Mouse (Mus musculus) cerebellum, postnatal 10 days (tissue): ENCODE measurements at regions not wholly inside any gene's neighbourhood (a gene's known extent, or its start where the extent isn't known, plus 50 kb on each side); places are given as distances from the start of the nearest gene placed in this dataset.
"Not testable (repeated sequence)": the region's sequence is repeated elsewhere in the genome, so short reads cannot be mapped to it uniquely, and the experiment has no call there.

ENCODE experiments used
- DNase-seq, 2 experiments: peaks; one replicate each; pipeline ENCODE4 v3.0.0; 2021; ENCODE audit warnings: mixed read lengths in 2 of 2

DNA sequence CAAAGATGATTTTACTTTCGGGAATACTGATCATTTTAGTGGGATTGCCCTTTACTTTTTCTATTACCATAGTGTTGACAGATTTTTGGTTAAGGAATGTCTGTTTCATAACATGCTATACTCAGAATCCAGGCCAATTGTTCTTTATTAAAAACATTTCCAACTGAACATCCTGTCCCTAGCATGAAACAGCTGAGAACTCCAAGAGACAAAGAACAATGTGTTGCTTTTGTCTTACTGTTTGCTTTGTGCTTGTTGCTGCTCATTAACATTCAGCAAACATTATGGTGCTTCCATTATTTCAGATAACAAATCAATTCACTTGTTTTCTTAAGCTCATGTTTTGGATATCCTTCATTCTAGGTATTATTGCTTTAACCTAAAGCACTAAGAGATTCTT lies 384.1 kb downstream of the Snca start:
- DNase-seq: no peak

DNA sequence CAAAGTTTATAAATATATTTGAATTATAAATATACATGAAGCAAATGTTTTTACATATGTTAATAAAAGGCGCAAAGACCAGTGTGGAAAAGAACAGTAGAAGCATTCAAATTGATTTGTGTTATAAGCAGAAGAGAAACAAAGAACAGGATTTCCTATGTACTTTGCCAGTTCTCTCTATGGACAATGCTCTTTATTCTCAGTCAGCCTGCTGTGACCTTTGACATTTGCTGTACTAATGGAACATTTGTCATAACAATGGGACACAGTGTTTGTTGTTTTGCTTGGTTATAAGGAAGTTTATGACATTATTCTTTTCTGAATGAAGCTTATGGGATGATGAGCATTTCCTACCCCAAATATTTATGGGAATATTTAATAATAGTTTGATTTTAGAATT lies 387.7 kb downstream of the Snca start:
- DNase-seq: no peak

DNA sequence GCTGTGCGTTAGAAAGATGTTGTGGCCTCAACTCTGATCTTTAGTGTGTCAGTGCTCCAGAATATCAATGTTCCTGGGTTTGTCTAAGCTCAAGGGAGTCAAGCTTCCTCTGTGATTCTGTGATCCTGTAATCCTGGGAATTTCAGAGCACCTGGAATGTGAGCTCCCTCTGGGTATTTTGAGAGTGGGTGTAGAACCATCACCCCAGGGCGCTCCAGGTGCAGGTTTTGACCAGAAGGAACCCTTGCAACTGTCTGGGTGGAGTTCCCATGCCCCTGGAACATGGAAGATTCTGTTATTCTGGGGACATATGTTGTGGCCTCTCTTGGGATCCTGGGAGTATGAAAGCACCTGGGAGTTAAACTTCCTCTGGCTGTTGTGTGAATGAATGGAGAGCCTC lies 418.0 kb downstream of the Snca start:
- DNase-seq: no peak

DNA sequence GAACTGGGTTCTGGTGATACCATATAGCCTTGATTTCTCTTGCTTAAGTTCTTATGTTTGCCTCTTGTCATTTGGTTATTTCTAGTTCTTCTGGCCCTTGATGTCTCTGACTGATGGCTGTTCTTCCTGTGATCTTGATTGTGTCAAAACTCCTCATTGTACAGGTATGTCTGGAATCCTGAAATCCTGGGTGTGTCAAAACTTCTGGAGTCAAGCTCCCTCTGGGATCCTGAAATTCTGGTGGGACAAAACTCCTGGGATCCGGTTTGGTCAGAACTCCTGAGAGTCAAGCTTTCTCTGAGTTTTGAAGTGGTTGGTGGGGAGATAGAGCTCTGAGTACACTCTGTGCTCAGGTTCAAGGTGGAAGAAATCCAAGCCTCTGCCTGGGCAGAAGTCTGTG lies 418.4 kb downstream of the Snca start:
- DNase-seq: no peak

DNA sequence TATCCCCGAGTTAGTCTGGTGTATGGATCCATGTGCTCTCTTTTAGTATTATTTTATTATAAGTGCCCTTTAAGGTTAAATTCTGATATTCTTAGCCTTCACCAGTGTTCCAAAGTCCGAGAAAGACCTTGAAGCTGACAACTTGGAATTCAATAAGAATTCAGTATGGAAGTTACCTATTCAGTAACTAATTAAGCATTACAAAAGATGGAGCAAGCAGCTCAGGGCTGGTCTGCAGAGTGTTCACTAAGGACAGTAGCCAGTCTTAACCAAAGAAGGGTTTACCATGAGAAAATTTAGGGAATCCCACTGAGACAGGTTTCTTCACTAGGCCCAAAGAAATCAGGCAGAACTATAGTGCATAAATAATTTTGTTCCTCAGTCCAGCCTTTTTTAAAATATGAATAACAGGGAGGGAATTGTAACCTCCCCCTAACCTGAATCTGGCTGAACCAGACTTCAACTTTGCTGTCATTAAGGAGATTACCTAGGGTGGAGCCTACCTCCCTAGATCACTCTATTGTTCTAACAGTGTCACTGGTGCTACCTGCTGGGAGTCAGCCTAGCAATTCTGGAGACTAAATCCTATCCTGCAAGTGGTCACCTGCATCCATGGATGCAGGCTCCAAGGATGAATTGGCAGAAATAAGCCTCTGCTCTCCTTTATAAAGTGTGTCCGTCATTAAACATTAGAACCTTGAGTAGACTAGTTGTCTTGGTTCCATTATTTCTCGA lies 419.4 kb downstream of the Snca start:
- no peak for DNase-seq

DNA sequence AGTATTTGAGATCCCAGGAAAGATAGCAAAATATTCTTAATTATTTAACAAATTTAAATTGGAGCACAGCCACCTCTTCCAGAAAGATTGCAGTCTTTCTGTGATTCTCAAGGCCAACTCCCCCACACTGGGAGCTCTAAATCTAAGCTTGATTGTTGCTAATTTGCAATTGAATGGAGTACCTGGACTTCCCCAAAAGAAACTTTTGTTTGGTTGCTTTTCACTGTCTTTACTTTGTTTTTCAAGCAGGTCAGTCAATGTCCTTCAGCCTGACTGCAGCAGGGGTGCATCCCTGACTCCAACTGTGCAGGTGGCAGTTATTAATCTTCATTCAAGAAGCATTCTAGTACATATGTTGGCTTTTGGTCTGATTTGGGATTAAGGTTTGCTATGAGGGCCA lies 420.6 kb downstream of the Snca start:
- DNase-seq: no peak

DNA sequence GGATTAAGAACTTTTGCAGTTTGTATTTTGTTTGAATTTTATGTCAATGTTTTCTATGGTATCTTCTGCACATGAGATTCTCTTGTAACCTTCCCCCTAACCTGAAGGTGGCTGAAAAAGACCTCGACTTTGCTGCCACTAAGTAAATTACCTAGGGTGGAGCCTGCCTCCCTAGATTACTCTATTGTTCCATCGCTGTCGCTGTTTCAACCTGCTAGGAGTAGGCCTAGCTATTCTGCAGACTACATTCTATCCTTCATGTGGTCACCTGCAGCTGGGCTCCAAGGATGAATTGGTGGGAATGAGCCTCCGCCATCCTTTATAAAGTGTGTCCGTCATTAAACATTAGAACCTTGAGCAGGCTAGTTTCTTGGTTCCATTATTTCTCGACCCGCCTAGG lies 422.8 kb downstream of the Snca start:
- DNase-seq: no peak

DNA sequence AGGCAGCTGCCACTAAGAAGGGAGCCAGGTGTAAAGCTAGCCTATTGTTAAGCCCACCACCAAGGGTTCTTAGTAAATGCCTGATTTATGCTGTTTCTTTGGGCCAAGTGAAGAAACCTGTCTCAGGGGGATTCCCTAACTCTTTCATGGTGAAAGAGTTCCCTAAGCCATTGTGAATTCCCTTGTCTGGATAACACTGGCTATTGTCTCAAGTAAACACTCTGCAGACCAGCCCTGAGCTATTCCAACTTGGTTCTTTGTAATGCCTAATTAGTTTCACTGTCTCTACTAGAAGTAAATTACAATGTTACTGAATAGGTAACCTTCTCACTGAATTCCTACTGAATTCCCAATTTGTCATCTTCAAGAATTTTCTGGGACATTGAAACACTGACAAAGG lies 465.7 kb downstream of the Snca start:
- not testable (repeated sequence) for DNase-seq

DNA sequence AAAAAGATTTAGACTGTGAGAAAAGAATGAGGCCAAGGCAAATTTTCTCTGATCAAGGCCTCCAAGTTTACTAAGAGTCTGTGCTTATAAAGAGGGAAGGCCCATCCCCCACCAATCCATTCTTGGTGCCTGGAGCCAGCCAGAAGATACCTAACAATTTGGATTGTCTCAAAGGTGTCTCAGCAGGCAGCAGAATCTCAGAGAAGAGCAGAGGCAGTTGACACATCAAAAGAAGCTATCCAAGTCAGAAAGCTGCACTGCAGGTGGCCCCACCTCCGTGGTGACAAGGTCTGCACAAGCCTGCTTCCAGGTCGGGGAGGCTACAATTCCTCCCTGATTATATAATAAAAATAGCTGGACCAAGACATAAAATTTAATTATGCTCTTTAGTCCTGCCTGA lies 484.2 kb downstream of the Snca start:
- DNase-seq: peak; percentile 1 to 16
